Comparison of ENCODE assay signal across 11 mouse cellular contexts in the genomic region with DNA sequence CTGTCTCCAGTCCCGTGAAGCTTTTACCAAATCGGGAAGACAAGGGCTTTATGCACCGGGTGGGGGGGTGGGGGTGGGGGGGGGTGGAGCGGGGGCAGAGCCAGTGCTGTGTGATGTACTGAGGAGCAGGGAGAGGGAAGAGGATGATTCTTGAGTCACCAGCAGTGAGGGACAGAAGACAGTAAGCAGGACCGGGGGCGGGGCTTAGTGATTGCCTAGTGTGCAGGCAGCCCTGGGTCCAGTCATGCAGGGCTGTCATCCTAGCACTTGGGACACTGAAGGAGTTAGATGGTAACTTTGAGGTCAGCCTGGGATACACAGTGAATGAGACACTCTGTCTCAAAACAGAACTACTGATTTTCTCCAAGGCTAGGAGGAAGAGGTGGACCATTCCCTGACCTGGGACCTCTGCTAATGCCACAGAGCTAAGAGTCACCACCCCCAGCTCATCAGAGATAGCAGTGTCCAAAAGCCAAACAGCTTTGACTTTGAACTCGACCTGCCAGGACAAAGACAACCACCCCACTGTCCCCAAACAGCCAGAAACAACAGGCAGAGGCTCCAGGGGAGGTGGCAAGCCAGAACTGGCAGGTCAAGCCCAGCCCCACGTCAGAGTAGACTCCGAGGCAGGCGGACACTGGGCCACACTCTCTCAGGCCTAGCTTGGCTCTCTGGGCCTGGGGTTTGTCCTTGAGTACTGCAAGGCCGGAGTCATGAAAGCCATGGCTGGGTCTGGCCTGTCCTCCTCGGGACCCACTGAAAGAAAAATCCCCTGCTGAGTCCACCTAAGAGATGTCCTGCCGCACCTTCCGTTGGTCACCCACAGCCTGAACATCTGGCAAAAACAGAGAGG. TPM values are rescaled to one million over a fixed set of nuclear protein-coding genes. Genes with fewer than 3 reads are reported as not detected.
DNase-seq lines count a peak whose midpoint lies in the region; ATAC-seq lines count a peak whose summit lies in the region.
"Had no signal": no experiment of that assay in that cellular context is flagged by ENCODE, and none has a peak within 500 bp of the region (broad histone marks: within the 10 kb centered on the region; RNA-seq: fewer than 3 reads in every experiment).

No protein-coding gene starts in this region.

- 0 out of 2 replicates have a peak, but pooled peaks cover 2% of the 10 kb centered on the region for H3K36me3 ChIP-seq in hindbrain, embryonic 16.5 days (ENCODE audit: control insufficient read depth, insufficient read depth, low read length)
- no peaks in the 10 kb centered on the region for H3K36me3 ChIP-seq in hindbrain, embryonic 11.5 days (ENCODE audit: control insufficient read depth, insufficient read depth, low read length)

- intact Hi-C loops in left cerebral cortex, postnatal 10 days (cut with DNase I): no loop called here

- no peaks in the 10 kb centered on the region; the same call in 1 of the 2 replicates for H3K4me1 ChIP-seq in hindbrain, embryonic 16.5 days (ENCODE audit: control insufficient read depth, insufficient read depth, low read depth, low read length)
- H3K4me1 ChIP-seq in hindbrain, embryonic 11.5 days (replicated peaks; ENCODE audit: control insufficient read depth, insufficient read depth, low read length): no peaks in the 10 kb centered on the region

- no peaks in the 10 kb centered on the region for H3K27me3 ChIP-seq in hindbrain, embryonic 16.5 days (replicated peaks; ENCODE audit: control insufficient read depth, insufficient read depth, low read length)
- H3K27me3 ChIP-seq in hindbrain, embryonic 11.5 days (ENCODE audit: control insufficient read depth, insufficient read depth, low read length): no peaks in the 10 kb centered on the region
- H3K27me3 ChIP-seq: forebrain, embryonic 13.5 days had no signal

- no peaks in the 10 kb centered on the region for H3K9me3 ChIP-seq in hindbrain, embryonic 16.5 days (ENCODE audit: control insufficient read depth, low read length)
- H3K9me3 ChIP-seq in hindbrain, embryonic 11.5 days (ENCODE audit: control insufficient read depth, low read length): no peaks in the 10 kb centered on the region
- H3K9me3 ChIP-seq: forebrain, embryonic 13.5 days; G1E had no signal

- no peak overlapping the region for H3K27ac ChIP-seq in hindbrain, embryonic 16.5 days (ENCODE audit: low read depth, low read length)
- no peak overlapping the region for H3K27ac ChIP-seq in hindbrain, embryonic 11.5 days (ENCODE audit: low read depth, low read length)
- H3K27ac ChIP-seq: forebrain, embryonic 13.5 days had no signal

- 58% methylated on average over 14 of the region's 14 CpGs for WGBS in hindbrain, embryonic 16.5 days
- 57% methylated on average over 14 of the region's 14 CpGs for WGBS in hindbrain, embryonic 11.5 days

- ATAC-seq in hindbrain, embryonic 16.5 days: peak; percentile 10; the same call in 1 of the 2 replicates
- ATAC-seq in hindbrain, embryonic 11.5 days (ENCODE audit: low FRiP score): no peak

- peak; percentile 88 for DNase-seq in adrenal gland, adult 2 months
- no peak for DNase-seq in adrenal gland, adult 18-20 months (ENCODE audit: low spot score in 2 of 2)
- DNase-seq in hindbrain, embryonic 11.5 days (ENCODE audit: low spot score): no peak
- peak; percentile 32 for DNase-seq in retina, embryonic 14.5 days (ENCODE audit: low spot score)
- no peak for DNase-seq in retina, postnatal 1 day
- peak; percentile 65 for DNase-seq in testis, postnatal 10 days (ENCODE audit: low spot score)
- no peak for DNase-seq in left cerebral cortex, postnatal 10 days (ENCODE audit: extremely low spot score in 1 of 2, low spot score in 2 of 2)
- DNase-seq: heart, adult 18-20 months had no signal

- H3K9ac ChIP-seq in hindbrain, embryonic 16.5 days (ENCODE audit: low read depth, low read length): no peak overlapping the region
- H3K9ac ChIP-seq in hindbrain, embryonic 11.5 days (ENCODE audit: low read depth, low read length): no peak overlapping the region
- H3K9ac ChIP-seq: forebrain, embryonic 13.5 days had no signal

- H3K4me2 ChIP-seq in hindbrain, embryonic 16.5 days (ENCODE audit: low read length): no peak overlapping the region
- no peak overlapping the region for H3K4me2 ChIP-seq in hindbrain, embryonic 11.5 days (replicated peaks; ENCODE audit: low read depth, low read length)

- H3K4me3 ChIP-seq in hindbrain, embryonic 16.5 days (ENCODE audit: low read length): no peak overlapping the region
- no peak overlapping the region for H3K4me3 ChIP-seq in hindbrain, embryonic 11.5 days (ENCODE audit: low read depth, low read length)
- H3K4me3 ChIP-seq: forebrain, embryonic 13.5 days had no signal

RNA-seq across cellular contexts. Expression of a gene that starts 35.4 kb away (rescaled TPM):
- total RNA-seq in adrenal gland, adult 2 months (2021): 1,000 to 10,000 TPM; 2,436 to 2,553 TPM
- 2,348 and 2,822 TPM in 2 replicates for polyA plus RNA-seq in adrenal gland, adult 2 months (2012; rRNA removed)
- total RNA-seq in adrenal gland, adult 18-20 months (2021): 1,000 to 10,000 TPM; 2,973 to 3,724 TPM
- 55.3 and 62.6 TPM in 2 replicates for polyA plus RNA-seq in hindbrain, embryonic 16.5 days (2015; fragmentation: Nextera tagmentation; extraction: Ambion mirVana)
- polyA plus RNA-seq in hindbrain, embryonic 11.5 days (2014; fragmentation: Nextera tagmentation; extraction: Ambion mirVana): 20.4 and 22.6 TPM in 2 replicates
- total RNA-seq in left cerebral cortex, postnatal 10 days (2021): 10 to 100 TPM; 49.1 to 52.9 TPM

Comparison
In these comparisons a context has a peak if more than half of its experiments do, and no peak if none do; other contexts are left out.
1. DNase-seq: peak in adrenal gland, adult 2 months (single experiment), retina, embryonic 14.5 days (single experiment) and testis, postnatal 10 days (single experiment); none in adrenal gland, adult 18-20 months (0 of 2), hindbrain, embryonic 11.5 days (single experiment), retina, postnatal 1 day (single experiment) and left cerebral cortex, postnatal 10 days (0 of 2).
2. RNA of a gene that starts 35.4 kb away (total RNA-seq): 2,973 to 3,724 TPM in adrenal gland, adult 18-20 months and 2,436 to 2,553 TPM in adrenal gland, adult 2 months; 49.1 to 52.9 TPM in left cerebral cortex, postnatal 10 days; every median in the first group is over 10 times any median in the second.